Mouse (Mus musculus): Measurements from ENCODE around the gene Dlgap4.
"Not testable (repeated sequence)": the region's sequence is repeated elsewhere in the genome, so short reads cannot be mapped to it uniquely, and the experiment has no call there.

Dlgap4 gene

GRCm38 (mm10) chr2:156775455-156776435, 162.2 kb downstream of the Dlgap4 start:
- DNase-seq (ENCODE audit: low read depth, low spot score): no peak

- no peak for DNase-seq (ENCODE audit: low read depth, low spot score)
Measured at GRCm38 (mm10) chr2:156776907-156777306, 163.4 kb downstream of the Dlgap4 start.

- DNase-seq (ENCODE audit: low read depth, low spot score): no peak
Measured at GRCm38 (mm10) chr2:156777326-156778004, 164.0 kb downstream of the Dlgap4 start.

GRCm38 (mm10) chr2:156778571-156778970, 165.1 kb downstream of the Dlgap4 start:
- no peak for DNase-seq (ENCODE audit: low read depth, low spot score)

GRCm38 (mm10) chr2:156779036-156779435, 165.5 kb downstream of the Dlgap4 start:
- no peak for DNase-seq (ENCODE audit: low read depth, low spot score)

- no peak for DNase-seq (ENCODE audit: low read depth, low spot score)
Measured at GRCm38 (mm10) chr2:156779488-156779887, 166.0 kb downstream of the Dlgap4 start.

- DNase-seq (ENCODE audit: low read depth, low spot score): no peak
Measured at GRCm38 (mm10) chr2:156780129-156780528, 166.6 kb downstream of the Dlgap4 start.

- DNase-seq (ENCODE audit: low read depth, low spot score): no peak
Measured at GRCm38 (mm10) chr2:156780752-156781151, 167.2 kb downstream of the Dlgap4 start.

GRCm38 (mm10) chr2:156781281-156781680, 167.8 kb downstream of the Dlgap4 start:
- DNase-seq (ENCODE audit: low read depth, low spot score): no peak

GRCm38 (mm10) chr2:156781836-156782480, 168.5 kb downstream of the Dlgap4 start:
- DNase-seq (ENCODE audit: low read depth, low spot score): no peak

GRCm38 (mm10) chr2:156782481-156783348, 169.2 kb downstream of the Dlgap4 start:
- no peak for DNase-seq (ENCODE audit: low read depth, low spot score)

GRCm38 (mm10) chr2:156783349-156783728, 169.8 kb downstream of the Dlgap4 start:
- no peak for DNase-seq (ENCODE audit: low read depth, low spot score)

GRCm38 (mm10) chr2:156784016-156784585, 170.6 kb downstream of the Dlgap4 start:
- no peak for DNase-seq (ENCODE audit: low read depth, low spot score)

- no peak for DNase-seq (ENCODE audit: low read depth, low spot score)
Measured at GRCm38 (mm10) chr2:156784891-156785290, 171.4 kb downstream of the Dlgap4 start.

GRCm38 (mm10) chr2:156786369-156786768, 172.9 kb downstream of the Dlgap4 start:
- DNase-seq (ENCODE audit: low read depth, low spot score): not testable (repeated sequence)

- no peak for DNase-seq (ENCODE audit: low read depth, low spot score)
Measured at GRCm38 (mm10) chr2:156787090-156787775, 173.7 kb downstream of the Dlgap4 start.

GRCm38 (mm10) chr2:156787776-156788105, 174.2 kb downstream of the Dlgap4 start:
- no peak for DNase-seq (ENCODE audit: low read depth, low spot score)

- DNase-seq (ENCODE audit: low read depth, low spot score): no peak
Measured at GRCm38 (mm10) chr2:156788836-156789235, 175.3 kb downstream of the Dlgap4 start.

GRCm38 (mm10) chr2:156798516-156798915, 185.0 kb downstream of the Dlgap4 start:
- DNase-seq (ENCODE audit: low read depth, low spot score): no peak

GRCm38 (mm10) chr2:156801045-156801444, 187.5 kb downstream of the Dlgap4 start:
- DNase-seq (ENCODE audit: low read depth, low spot score): no peak
